Mouse (Mus musculus): ENCODE results near the gene Gabra3. TPM values are rescaled to one million over a fixed set of nuclear protein-coding genes. Genes with fewer than 3 reads are reported as not detected.

The Gabra3 gene
- 1.5 and 2.1 TPM in 2 replicates for polyA plus RNA-seq (2015; fragmentation: Nextera tagmentation; extraction: Ambion mirVana)

- H3K4me2 ChIP-seq (replicated peaks): peak within 1 kb of the TSS; percentile 48
- H3K9ac ChIP-seq: no peak within 1 kb of the TSS
These were observed at the start of gene Gabra3 for GRCm38 (mm10) chrX:72656230-72656898. Gene Gabra3, minus strand, starts transcription at chrX:72656848.

GRCm38 (mm10) chrX:72655789-72656188, 859 bp downstream of the Gabra3 start:
- ATAC-seq (ENCODE audit: insufficient number of reproducible peaks, low FRiP score, low TSS enrichment, low read depth): no peak
- Histone ChIP-seq H3K27ac (replicated peaks) (no peak overlapping the region), H3K4me3 (replicated peaks) (peak overlapping the region; percentile 30), H3K36me3 (no peaks in the 10 kb centered on the region), H3K4me2 (replicated peaks) (peak overlapping the region; percentile 48), H3K27me3 (no peaks in the 10 kb centered on the region), H3K9ac (no peak overlapping the region), H3K9me3 (replicated peaks) (no peaks in the 10 kb centered on the region), H3K4me1 (no peaks in the 10 kb centered on the region)
- WGBS: 19% methylated on average over 10 of the region's 11 CpGs

More at GRCm38 (mm10) chrX:72656230-72656898, at the start of gene Gabra3:
- Histone ChIP-seq H3K27ac (replicated peaks) (no peak within 1 kb of the TSS), H3K4me3 (replicated peaks) (peak within 1 kb of the TSS; percentile 30), H3K4me1 (no peaks in the 10 kb centered on the region), H3K9me3 (replicated peaks) (no peaks in the 10 kb centered on the region), H3K36me3 (no peaks in the 10 kb centered on the region), H3K27me3 (no peaks in the 10 kb centered on the region)
- 11% methylated on average over 4 of the region's 4 CpGs for WGBS
- no peak for ATAC-seq (ENCODE audit: insufficient number of reproducible peaks, low FRiP score, low TSS enrichment, low read depth)

GRCm38 (mm10) chrX:72655381-72655780, 1.3 kb downstream of the Gabra3 start:
- no peaks in the 10 kb centered on the region for H3K4me1 ChIP-seq
- 25% methylated on average over 5 of the region's 5 CpGs for WGBS
- no peaks in the 10 kb centered on the region for H3K27me3 ChIP-seq
- no peaks in the 10 kb centered on the region for H3K9me3 ChIP-seq (replicated peaks)
- H3K4me3 ChIP-seq (replicated peaks): peak overlapping the region; percentile 30
- H3K9ac ChIP-seq: no peak overlapping the region
- H3K4me2 ChIP-seq (replicated peaks): peak overlapping the region; percentile 48
- H3K27ac ChIP-seq (replicated peaks): no peak overlapping the region
- no peak for ATAC-seq (ENCODE audit: insufficient number of reproducible peaks, low FRiP score, low TSS enrichment, low read depth)
- no peaks in the 10 kb centered on the region for H3K36me3 ChIP-seq

DNA sequence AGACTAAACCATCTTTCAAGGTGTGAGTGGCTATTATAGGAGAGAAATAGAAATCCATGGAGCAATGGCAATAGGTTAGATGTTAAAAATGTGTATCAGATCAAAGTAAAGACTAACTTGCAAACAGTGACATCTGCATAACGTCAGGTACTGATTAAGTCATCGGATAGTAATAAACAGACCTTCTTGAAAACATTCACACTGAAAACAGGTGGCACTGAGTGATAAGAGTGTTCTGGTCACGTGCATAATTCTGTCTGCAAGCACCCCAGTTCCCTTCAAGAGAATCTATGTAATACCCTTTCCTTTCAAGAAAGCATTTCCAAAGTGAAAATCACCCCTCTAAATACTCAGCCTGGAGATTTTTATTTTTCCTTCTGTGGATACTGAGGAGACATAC, 6.0 kb downstream of the Gabra3 start:
- H3K4me3 ChIP-seq (replicated peaks): no peak overlapping the region
- no peak overlapping the region for H3K9ac ChIP-seq
- no peaks in the 10 kb centered on the region for H3K9me3 ChIP-seq (replicated peaks)
- H3K4me1 ChIP-seq: no peaks in the 10 kb centered on the region
- H3K36me3 ChIP-seq: no peaks in the 10 kb centered on the region
- no peak overlapping the region for H3K27ac ChIP-seq (replicated peaks)
- H3K27me3 ChIP-seq: no peaks in the 10 kb centered on the region
- no peak overlapping the region for H3K4me2 ChIP-seq (replicated peaks)
- ATAC-seq (ENCODE audit: insufficient number of reproducible peaks, low FRiP score, low TSS enrichment, low read depth): no peak
- 67% methylated on average over 3 of the region's 3 CpGs for WGBS

DNA sequence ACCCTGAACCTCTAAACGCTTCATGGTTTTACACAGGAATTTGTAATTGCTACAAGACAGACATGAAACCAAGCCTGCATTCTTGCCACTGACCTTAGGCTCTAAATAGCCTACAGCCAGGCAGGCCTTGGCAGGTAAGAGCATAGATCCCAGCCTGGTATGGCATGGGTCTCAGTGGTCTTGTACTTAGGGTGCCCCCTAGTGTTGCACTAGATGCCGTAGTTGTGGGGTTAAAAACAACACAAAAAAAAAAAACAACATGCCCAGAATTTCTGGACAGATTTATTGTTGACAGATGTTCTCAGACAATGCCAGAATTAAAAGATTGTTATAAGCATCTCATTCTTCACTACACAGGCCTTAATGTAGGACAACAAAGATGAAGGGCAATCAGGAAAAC, 12.0 kb downstream of the Gabra3 start:
- no peak overlapping the region for H3K4me3 ChIP-seq (replicated peaks)
- no peak for ATAC-seq (ENCODE audit: insufficient number of reproducible peaks, low FRiP score, low TSS enrichment, low read depth)
- H3K9me3 ChIP-seq (replicated peaks): no peaks in the 10 kb centered on the region
- no peak overlapping the region for H3K9ac ChIP-seq
- H3K4me1 ChIP-seq: no peaks in the 10 kb centered on the region
- 34% methylated on average over 2 of the region's 2 CpGs for WGBS
- no peak overlapping the region for H3K4me2 ChIP-seq (replicated peaks)
- no peak overlapping the region for H3K27ac ChIP-seq (replicated peaks)
- no peaks in the 10 kb centered on the region for H3K36me3 ChIP-seq
- no peaks in the 10 kb centered on the region for H3K27me3 ChIP-seq

DNA sequence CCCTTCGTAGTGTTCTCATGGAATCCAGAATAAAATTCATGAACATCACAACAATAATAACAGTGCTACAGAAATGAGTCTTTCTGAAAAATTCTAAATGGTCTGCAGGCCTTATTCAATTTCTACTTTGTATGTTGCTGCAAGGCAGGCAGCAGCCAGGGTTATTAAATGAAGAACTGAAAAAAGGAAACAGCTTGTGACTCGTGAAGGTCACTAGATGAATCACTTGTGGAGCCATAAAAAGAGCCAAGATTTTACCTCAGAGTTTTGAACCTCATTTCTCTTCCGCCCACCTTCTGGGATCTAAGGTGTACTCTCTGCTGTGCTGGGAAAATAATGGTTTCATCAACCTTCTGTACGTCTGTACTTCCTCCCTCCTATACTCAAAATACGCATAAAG, 159.4 kb downstream of the Gabra3 start:
- Histone ChIP-seq H3K27me3 (no peaks in the 10 kb centered on the region), H3K9me3 (replicated peaks) (no peaks in the 10 kb centered on the region), H3K9ac (no peak overlapping the region), H3K4me1 (no peaks in the 10 kb centered on the region), H3K4me3 (replicated peaks) (no peak overlapping the region), H3K36me3 (no peaks in the 10 kb centered on the region), H3K27ac (replicated peaks) (no peak overlapping the region), H3K4me2 (replicated peaks) (no peak overlapping the region)
- 75% methylated on average over 5 of the region's 5 CpGs for WGBS
- no peak for ATAC-seq (ENCODE audit: insufficient number of reproducible peaks, low FRiP score, low TSS enrichment, low read depth)

- no peaks in the 10 kb centered on the region for H3K9me3 ChIP-seq (replicated peaks)
- H3K4me2 ChIP-seq (replicated peaks): no peak overlapping the region
- WGBS: 96% methylated on average over 2 of the region's 2 CpGs
- no peaks in the 10 kb centered on the region for H3K4me1 ChIP-seq
- H3K27me3 ChIP-seq: no peaks in the 10 kb centered on the region
- no peaks in the 10 kb centered on the region for H3K36me3 ChIP-seq
- no peak overlapping the region for H3K9ac ChIP-seq
- no peak for ATAC-seq (ENCODE audit: insufficient number of reproducible peaks, low FRiP score, low TSS enrichment, low read depth)
- H3K27ac ChIP-seq (replicated peaks): no peak overlapping the region
- no peak overlapping the region for H3K4me3 ChIP-seq (replicated peaks)
These were observed 166.8 kb downstream of the Gabra3 start for GRCm38 (mm10) chrX:72489806-72490205.

DNA sequence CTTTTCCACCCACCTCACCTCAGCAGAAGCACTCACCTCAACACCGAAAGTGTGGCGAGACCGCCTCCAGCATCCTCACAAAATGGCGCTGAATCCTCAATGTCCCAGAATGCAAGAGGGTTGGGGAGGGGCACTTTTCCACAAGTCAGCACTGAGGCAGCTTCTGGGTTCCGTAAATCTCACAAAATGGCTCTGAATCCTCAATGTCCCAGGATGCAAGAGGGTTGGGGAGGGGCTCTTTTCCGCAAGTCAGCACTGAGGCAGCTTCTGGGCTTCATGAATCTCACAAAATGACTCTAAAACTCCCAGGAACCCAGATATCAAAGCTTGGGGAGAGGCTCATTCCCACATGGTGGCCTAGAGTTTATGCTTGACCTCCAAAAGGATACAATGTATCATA, 269.9 kb downstream of the Gabra3 start, which contains the start of gene Magea10:
Gene Magea10 (minus strand): TSS at position 101 of the 400 bp plus-strand sequence.
- 87% methylated on average over 6 of the region's 6 CpGs for WGBS

More for the DNA sequence above, 269.9 kb downstream of the Gabra3 start, which contains the start of gene Magea10:
- Histone ChIP-seq H3K27ac (replicated peaks) (no peak within 1 kb of the TSS), H3K4me2 (replicated peaks) (no peak within 1 kb of the TSS), H3K9ac (no peak within 1 kb of the TSS), H3K36me3 (no peaks in the 10 kb centered on the region), H3K4me3 (replicated peaks) (no peak within 1 kb of the TSS), H3K27me3 (no peaks in the 10 kb centered on the region), H3K4me1 (no peaks in the 10 kb centered on the region), H3K9me3 (replicated peaks) (no peaks in the 10 kb centered on the region)
- ATAC-seq (ENCODE audit: insufficient number of reproducible peaks, low FRiP score, low TSS enrichment, low read depth): no peak

MicroRNAs encoded within 50 kb of the gene (microRNA counts, 519-probe panel; counts per million panel counts)
- microRNA mmu-miR-105: 2,208 counts per million, percentile 49 among the panel's probes with 10 or more counts
- microRNA mmu-miR-767: 344 counts per million, percentile 0 among the panel's probes with 10 or more counts

Small RNAs within 50 kb of the gene (microRNA-seq; reads per million reads assigned to microRNA genes)
- gene Mir105 (ENCODE audit: borderline number of aligned reads) (not detected), gene Mir767 (ENCODE audit: borderline number of aligned reads) (not detected)

Other genes with a start within 250 kb of the Gabra3 start
- gene Gabrq, start 168.3 kb upstream of the Gabra3 start, polyA plus RNA-seq (2015; fragmentation: Nextera tagmentation; extraction: Ambion mirVana): 0.13 and 0.15 TPM in 2 replicates